ENCODE assay signal across 10 mouse cellular contexts in the genomic region with DNA sequence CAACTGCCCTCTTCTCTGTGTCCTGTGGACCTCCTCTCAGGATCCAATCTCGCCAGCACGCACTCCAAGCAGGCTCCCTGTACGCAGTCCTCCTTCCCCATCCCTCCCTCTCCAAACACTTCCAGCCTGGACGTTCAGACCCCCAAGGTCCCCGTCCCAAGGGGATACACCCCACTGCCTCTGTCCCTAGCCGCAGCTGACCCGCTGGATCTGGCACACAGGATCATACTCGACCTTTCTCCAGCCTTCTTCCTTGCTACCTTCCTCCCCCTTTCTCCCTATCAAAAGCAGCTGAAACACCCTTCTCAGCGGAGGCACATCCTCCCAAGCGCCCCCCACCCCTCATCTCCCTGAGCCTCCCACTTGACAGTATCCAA. TPM values are rescaled to one million over a fixed set of nuclear protein-coding genes. Genes with fewer than 3 reads are reported as not detected.
DNase-seq lines count a peak whose midpoint lies in the region; ATAC-seq lines count a peak whose summit lies in the region.
"Had no signal": no experiment of that assay in that cellular context is flagged by ENCODE, and none has a peak within 500 bp of the region (broad histone marks: within the 10 kb centered on the region; RNA-seq: fewer than 3 reads in every experiment).

No protein-coding gene starts in this region.

- no peak for ATAC-seq in kidney, embryonic 14.5 days (ENCODE audit: low FRiP score, low TSS enrichment)
- ATAC-seq in embryonic facial prominence, embryonic 11.5 days (replicated peaks; ENCODE audit: insufficient number of reproducible peaks, low FRiP score, low TSS enrichment, low read depth): no peak
- ATAC-seq in hindbrain, embryonic 12.5 days (ENCODE audit: low FRiP score): peak; percentile 23
- ATAC-seq in midbrain, embryonic 13.5 days: peak; percentile 57

- H3K9me3 ChIP-seq in kidney, embryonic 14.5 days (ENCODE audit: control insufficient read depth, low read length): no peaks in the 10 kb centered on the region
- no peaks in the 10 kb centered on the region for H3K9me3 ChIP-seq in embryonic facial prominence, embryonic 11.5 days (replicated peaks; ENCODE audit: control insufficient read depth, low read length)
- H3K9me3 ChIP-seq in hindbrain, embryonic 12.5 days (replicated peaks): no peaks in the 10 kb centered on the region
- H3K9me3 ChIP-seq in midbrain, embryonic 13.5 days: no peaks in the 10 kb centered on the region
- H3K9me3 ChIP-seq: G1E had no signal

- no peak for DNase-seq in kidney, adult 8-10 months
- no peak for DNase-seq in embryonic facial prominence, embryonic 11.5 days (ENCODE audit: low spot score)
- no peak for DNase-seq in cerebellum, postnatal 14 days
- DNase-seq in spleen, adult 18-20 months: no peak
- DNase-seq in thymus, postnatal 10 days (ENCODE audit: low spot score in 2 of 2): no peak
- DNase-seq: kidney, adult 18-20 months had no signal

- H3K4me3 ChIP-seq in kidney, embryonic 14.5 days (ENCODE audit: low read length): peak overlapping the region; percentile 42
- H3K4me3 ChIP-seq in embryonic facial prominence, embryonic 11.5 days (ENCODE audit: low read depth, low read length): peak overlapping the region; percentile 47
- peak overlapping the region; percentile 57 for H3K4me3 ChIP-seq in hindbrain, embryonic 12.5 days
- H3K4me3 ChIP-seq in midbrain, embryonic 13.5 days (replicated peaks): peak overlapping the region; percentile 68

- H3K36me3 ChIP-seq in kidney, embryonic 14.5 days (ENCODE audit: control insufficient read depth, insufficient read depth, low read length): no peaks in the 10 kb centered on the region
- no peaks in the 10 kb centered on the region for H3K36me3 ChIP-seq in embryonic facial prominence, embryonic 11.5 days (replicated peaks; ENCODE audit: control insufficient read depth, insufficient read depth, low read depth, low read length)
- H3K36me3 ChIP-seq in hindbrain, embryonic 12.5 days: no peaks in the 10 kb centered on the region
- H3K36me3 ChIP-seq in midbrain, embryonic 13.5 days: no peaks in the 10 kb centered on the region
- H3K36me3 ChIP-seq: G1E had no signal

- H3K4me1 ChIP-seq in kidney, embryonic 14.5 days (ENCODE audit: control insufficient read depth, insufficient read depth, low read length): peaks cover 5% of the 10 kb centered on the region; the same call in 1 of the 2 replicates
- peaks cover 6% of the 10 kb centered on the region for H3K4me1 ChIP-seq in embryonic facial prominence, embryonic 11.5 days (ENCODE audit: control insufficient read depth, insufficient read depth, low read length)
- peaks cover 22% of the 10 kb centered on the region for H3K4me1 ChIP-seq in hindbrain, embryonic 12.5 days
- H3K4me1 ChIP-seq in midbrain, embryonic 13.5 days (replicated peaks): peaks cover 25% of the 10 kb centered on the region

- H3K9ac ChIP-seq in kidney, embryonic 14.5 days (ENCODE audit: low read depth, low read length): no peak overlapping the region
- no peak overlapping the region for H3K9ac ChIP-seq in embryonic facial prominence, embryonic 11.5 days (replicated peaks; ENCODE audit: low read length)
- peak overlapping the region; percentile 70 for H3K9ac ChIP-seq in hindbrain, embryonic 12.5 days
- peak overlapping the region; percentile 74 for H3K9ac ChIP-seq in midbrain, embryonic 13.5 days (replicated peaks)

- peak overlapping the region; percentile 72 for H3K4me2 ChIP-seq in kidney, embryonic 14.5 days (replicated peaks; ENCODE audit: low read depth, low read length)
- H3K4me2 ChIP-seq in embryonic facial prominence, embryonic 11.5 days (ENCODE audit: low read depth, low read length): peak overlapping the region; percentile 86
- H3K4me2 ChIP-seq in hindbrain, embryonic 12.5 days (replicated peaks): peak overlapping the region; percentile 96
- peak overlapping the region; percentile 83 for H3K4me2 ChIP-seq in midbrain, embryonic 13.5 days (replicated peaks)

- peaks cover 36% of the 10 kb centered on the region for H3K27me3 ChIP-seq in kidney, embryonic 14.5 days (ENCODE audit: control insufficient read depth, insufficient read depth, low read length)
- peaks cover 32% of the 10 kb centered on the region for H3K27me3 ChIP-seq in embryonic facial prominence, embryonic 11.5 days (ENCODE audit: control insufficient read depth, insufficient read depth, low read length)
- peaks cover 36% of the 10 kb centered on the region for H3K27me3 ChIP-seq in hindbrain, embryonic 12.5 days
- H3K27me3 ChIP-seq in midbrain, embryonic 13.5 days: peaks cover 31% of the 10 kb centered on the region

- WGBS in kidney, embryonic 14.5 days: under 1% methylated on average over 10 of the region's 10 CpGs
- 1% methylated on average over 10 of the region's 10 CpGs for WGBS in embryonic facial prominence, embryonic 11.5 days
- 1% methylated on average over 10 of the region's 10 CpGs for WGBS in hindbrain, embryonic 12.5 days
- WGBS in midbrain, embryonic 13.5 days: 0% methylated on average over 10 of the region's 10 CpGs

- H3K27ac ChIP-seq in kidney, embryonic 14.5 days (ENCODE audit: low read depth, low read length): no peak overlapping the region
- no peak overlapping the region for H3K27ac ChIP-seq in embryonic facial prominence, embryonic 11.5 days (replicated peaks; ENCODE audit: low read depth, low read length)
- no peak overlapping the region for H3K27ac ChIP-seq in hindbrain, embryonic 12.5 days
- peak overlapping the region; percentile 73 for H3K27ac ChIP-seq in midbrain, embryonic 13.5 days

RNA-seq across cellular contexts. Expression of gene AI593442, which starts 0.8 kb away (rescaled TPM):
- polyA plus RNA-seq in kidney, embryonic 14.5 days (2014; fragmentation: Nextera tagmentation; extraction: Ambion mirVana): 0.50 and 0.60 TPM in 2 replicates
- 1.7 and 2.0 TPM in 2 replicates for polyA plus RNA-seq in embryonic facial prominence, embryonic 11.5 days (2014; fragmentation: Nextera tagmentation; extraction: Ambion mirVana)
- polyA plus RNA-seq in hindbrain, embryonic 12.5 days (2016; fragmentation: Nextera tagmentation; extraction: Ambion mirVana): 8.8 and 10.5 TPM in 2 replicates
- polyA plus RNA-seq in midbrain, embryonic 13.5 days (2015; fragmentation: Nextera tagmentation; extraction: Ambion mirVana): 22.6 and 23.0 TPM in 2 replicates
- polyA plus RNA-seq: G1E had no signal

Comparison
In these comparisons a context has a peak if more than half of its experiments do, and no peak if none do; other contexts are left out.
1. ATAC-seq: peak in hindbrain, embryonic 12.5 days (single experiment) and midbrain, embryonic 13.5 days (single experiment); none in kidney, embryonic 14.5 days (single experiment) and embryonic facial prominence, embryonic 11.5 days (single experiment).
2. H3K9ac ChIP-seq: peak in hindbrain, embryonic 12.5 days (single experiment) and midbrain, embryonic 13.5 days (single experiment); none in kidney, embryonic 14.5 days (single experiment) and embryonic facial prominence, embryonic 11.5 days (single experiment).
3. Peak in every context shown above with its lines, with median percentiles within 50 percentile points of each other: H3K4me2 ChIP-seq and H3K4me3 ChIP-seq.